Mouse (Mus musculus): ENCODE measurements around the gene Tepsin. TPM values are rescaled to one million over a fixed set of nuclear protein-coding genes. Genes with fewer than 3 reads are reported as not detected.

The Tepsin gene
- polyA plus RNA-seq, 1 experiment = 28.5 TPM

DNA sequence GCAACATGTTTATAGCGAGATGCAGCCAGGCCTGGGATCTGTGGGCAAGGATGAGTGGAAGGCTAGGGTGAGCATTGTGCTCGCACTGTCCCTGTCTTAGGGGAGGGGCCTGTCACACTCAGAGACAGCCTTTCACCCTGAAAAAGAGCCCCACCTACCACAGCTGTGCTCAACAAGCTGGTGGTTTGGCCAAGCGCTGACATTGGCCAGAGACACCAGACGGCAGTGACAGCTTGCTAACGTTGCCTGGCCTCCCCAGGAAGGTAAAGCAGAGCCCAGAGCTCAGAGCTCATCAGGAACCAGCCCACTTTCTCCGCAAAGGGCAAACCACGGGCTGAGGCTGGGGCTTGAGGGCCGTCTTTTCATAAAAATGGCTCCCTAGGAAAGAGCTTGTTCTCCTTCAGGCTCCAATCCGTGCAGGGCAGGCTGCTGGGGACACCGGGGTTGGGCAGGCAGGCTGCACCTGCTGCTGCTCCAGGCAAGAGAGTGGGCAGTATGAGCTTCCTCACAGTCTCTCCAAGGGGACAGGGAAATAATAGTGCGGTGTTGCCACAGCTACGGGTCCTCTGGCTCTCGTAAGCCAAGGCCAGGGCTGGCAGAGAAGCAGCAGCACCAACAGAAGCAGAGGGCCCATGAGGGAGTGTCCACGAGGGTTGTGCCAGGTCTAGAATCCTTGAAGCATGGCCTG is 47.3 kb downstream of the Tepsin start:
- no peak overlapping the region for H3K27ac ChIP-seq (ENCODE audit: insufficient read depth, low read depth, low read length)
- H3K4me3 ChIP-seq (ENCODE audit: insufficient read depth, low read depth, low read length) = no peak overlapping the region
- no peak for DNase-seq
- H3K36me3 ChIP-seq (ENCODE audit: control insufficient read depth, insufficient read depth, low read length) = no peaks in the 10 kb centered on the region
- no peaks in the 10 kb centered on the region for H3K27me3 ChIP-seq (replicated peaks; ENCODE audit: control insufficient read depth, insufficient read depth, low read length)
- H3K4me1 ChIP-seq (ENCODE audit: control insufficient read depth, insufficient read depth, low read length) = no peaks in the 10 kb centered on the region
- 71% methylated on average over 14 of the region's 14 CpGs for WGBS
- TF ChIP-seq POLR2A (IDR thresholded peaks at IDR 0.05; ENCODE audit: low read depth, low read length) = no peak

DNA sequence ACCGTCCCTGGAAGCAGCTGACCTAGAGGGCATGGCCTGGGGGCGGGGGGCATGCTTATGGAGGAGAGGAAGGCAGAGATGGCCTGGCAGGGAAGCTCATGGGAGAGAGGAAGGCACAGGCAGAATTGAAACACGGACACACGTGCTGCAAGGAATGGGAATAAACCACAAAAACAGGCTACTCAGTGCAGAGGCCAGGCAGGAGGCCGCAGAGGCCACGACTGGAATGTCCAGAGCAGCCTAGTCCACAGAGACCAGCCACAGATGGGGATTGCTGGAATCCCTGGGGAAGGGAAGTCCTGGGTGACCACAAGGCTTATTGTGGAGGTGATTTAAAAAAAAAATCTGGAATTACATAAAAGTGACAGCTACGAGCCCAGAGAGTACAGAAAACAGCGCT is 49.5 kb downstream of the Tepsin start:
- Histone ChIP-seq H3K27ac (ENCODE audit: insufficient read depth, low read depth, low read length) (no peak overlapping the region), H3K4me3 (ENCODE audit: insufficient read depth, low read depth, low read length) (no peak overlapping the region), H3K27me3 (replicated peaks; ENCODE audit: control insufficient read depth, insufficient read depth, low read length) (no peaks in the 10 kb centered on the region), H3K36me3 (ENCODE audit: control insufficient read depth, insufficient read depth, low read length) (no peaks in the 10 kb centered on the region), H3K4me1 (ENCODE audit: control insufficient read depth, insufficient read depth, low read length) (no peaks in the 10 kb centered on the region)
- 82% methylated on average over 8 of the region's 8 CpGs for WGBS
- TF ChIP-seq CTCF (conservative IDR thresholded peaks at IDR 0.05; ENCODE audit: insufficient read depth, insufficient read length, low read depth, low read length) (no peak), POLR2A (IDR thresholded peaks at IDR 0.05; ENCODE audit: low read depth, low read length) (no peak)
- DNase-seq = peak; percentile 66

DNA sequence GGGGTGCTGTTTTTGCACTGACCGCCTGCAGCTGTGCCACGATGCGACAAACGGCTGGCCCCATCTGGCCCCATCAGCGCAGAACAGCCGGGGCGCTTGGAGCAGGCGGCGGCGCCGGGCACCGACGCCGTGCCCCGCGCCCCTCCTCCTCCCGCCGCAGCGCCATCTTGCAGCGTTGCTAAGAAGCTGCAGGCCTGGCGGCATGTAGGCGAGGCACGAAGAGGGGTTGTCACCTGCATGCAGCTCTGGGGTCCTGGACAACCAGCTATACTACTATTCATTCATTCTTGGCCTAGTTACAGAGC is 50.3 kb downstream of the Tepsin start:
- H3K36me3 ChIP-seq (ENCODE audit: control insufficient read depth, insufficient read depth, low read length) = no peaks in the 10 kb centered on the region
- TF ChIP-seq CTCF (conservative IDR thresholded peaks at IDR 0.05; ENCODE audit: insufficient read depth, insufficient read length, low read depth, low read length) (no peak), POLR2A (IDR thresholded peaks at IDR 0.05; ENCODE audit: low read depth, low read length) (no peak)
- H3K4me3 ChIP-seq (ENCODE audit: insufficient read depth, low read depth, low read length) = no peak overlapping the region
- H3K4me1 ChIP-seq (ENCODE audit: control insufficient read depth, insufficient read depth, low read length) = no peaks in the 10 kb centered on the region
- no peak overlapping the region for H3K27ac ChIP-seq (ENCODE audit: insufficient read depth, low read depth, low read length)
- WGBS = 27% methylated on average over 23 of the region's 23 CpGs
- H3K27me3 ChIP-seq (replicated peaks; ENCODE audit: control insufficient read depth, insufficient read depth, low read length) = no peaks in the 10 kb centered on the region
- DNase-seq = no peak

DNA sequence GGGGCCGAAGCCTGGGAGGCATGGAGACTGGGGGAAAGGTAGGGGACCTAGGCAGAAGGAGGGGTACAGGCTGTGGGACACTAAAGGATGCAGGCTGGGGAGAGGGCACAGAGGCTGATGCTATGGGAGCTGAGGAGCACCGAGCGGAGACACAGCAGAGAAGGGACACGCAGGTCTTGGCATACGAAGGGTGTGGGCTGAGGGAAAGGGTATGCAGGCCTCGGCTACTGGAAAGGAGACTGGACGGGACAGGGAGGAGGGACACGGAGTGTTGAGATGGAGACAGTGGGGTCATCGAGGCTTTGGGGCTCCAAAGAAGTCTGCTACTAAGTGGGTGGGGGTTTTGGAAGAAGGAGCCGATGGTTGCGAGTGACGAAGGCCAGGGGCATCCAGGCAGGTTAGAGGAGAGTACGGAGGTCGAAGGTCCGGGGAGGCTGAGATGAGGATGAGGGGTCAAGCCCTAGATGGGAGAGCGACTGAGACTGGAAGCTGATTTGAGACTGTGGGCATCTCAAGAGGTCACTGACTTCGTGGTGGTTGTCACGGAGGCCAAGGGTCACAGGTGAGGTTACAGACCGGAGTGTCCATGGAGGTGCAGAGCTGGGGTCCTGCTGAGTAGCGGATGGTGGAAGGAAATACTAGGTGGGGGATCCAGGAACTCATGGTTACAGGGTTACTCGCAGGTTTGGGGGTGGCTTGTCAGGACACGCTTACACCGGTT is 50.8 kb downstream of the Tepsin start:
- Histone ChIP-seq H3K4me3 (ENCODE audit: insufficient read depth, low read depth, low read length) (peak overlapping the region; percentile 50; the same call in 1 of the 2 replicates), H3K27me3 (replicated peaks; ENCODE audit: control insufficient read depth, insufficient read depth, low read length) (no peaks in the 10 kb centered on the region), H3K36me3 (ENCODE audit: control insufficient read depth, insufficient read depth, low read length) (no peaks in the 10 kb centered on the region), H3K27ac (ENCODE audit: insufficient read depth, low read depth, low read length) (no peak overlapping the region), H3K4me1 (ENCODE audit: control insufficient read depth, insufficient read depth, low read length) (no peaks in the 10 kb centered on the region)
- no peak for DNase-seq
- TF ChIP-seq POLR2A (IDR thresholded peaks at IDR 0.05; ENCODE audit: low read depth, low read length) (no peak), CTCF (conservative IDR thresholded peaks at IDR 0.05; ENCODE audit: insufficient read depth, insufficient read length, low read depth, low read length) (no peak)
- 30% methylated on average over 23 of the region's 23 CpGs for whole genome bisulfite sequencing

DNA sequence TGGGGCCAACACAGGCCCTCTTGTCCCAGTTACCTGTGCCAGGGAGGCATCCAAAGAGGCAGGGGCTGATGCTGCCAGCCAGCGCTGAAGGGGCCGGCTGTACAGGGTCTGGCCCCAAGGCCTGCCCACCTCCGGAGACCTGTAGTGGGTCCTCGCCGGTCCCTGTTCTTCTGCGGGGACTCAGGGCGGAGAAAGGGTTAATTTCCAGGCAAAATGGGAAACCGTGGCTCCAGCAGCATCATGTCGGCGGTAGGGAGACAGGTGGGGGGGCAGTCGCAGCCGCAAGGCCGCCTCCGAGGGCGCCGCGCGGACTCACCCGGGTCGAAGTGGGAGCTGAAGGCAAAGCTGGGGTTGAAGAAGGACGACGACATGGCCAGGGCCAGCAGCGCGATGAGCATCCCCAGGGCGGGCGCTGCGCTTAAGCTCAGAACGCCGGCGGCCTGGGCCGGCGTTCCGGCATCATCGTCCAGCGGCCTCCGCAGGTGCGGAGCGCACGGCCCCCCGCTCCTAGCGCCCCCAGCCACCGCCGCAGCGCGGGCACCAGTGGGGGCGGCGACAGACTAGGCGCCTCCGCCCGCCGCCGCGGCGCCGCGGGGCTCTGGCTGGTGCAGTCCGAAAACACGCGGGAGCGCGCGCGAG is 51.9 kb downstream of the Tepsin start, which contains the start of gene Aatk:
TSS of gene Aatk (minus strand) at position 615 of the 639 bp plus-strand sequence.
- DNase-seq = no peak
- no peak for TF ChIP-seq POLR2A (IDR thresholded peaks at IDR 0.05; ENCODE audit: low read depth, low read length)
- no peak for TF ChIP-seq CTCF (conservative IDR thresholded peaks at IDR 0.05; ENCODE audit: insufficient read depth, insufficient read length, low read depth, low read length)
- H3K27ac ChIP-seq (ENCODE audit: insufficient read depth, low read depth, low read length) = no peak within 1 kb of the TSS
- H3K36me3 ChIP-seq (ENCODE audit: control insufficient read depth, insufficient read depth, low read length) = no peaks in the 10 kb centered on the region
- H3K4me1 ChIP-seq (ENCODE audit: control insufficient read depth, insufficient read depth, low read length) = no peaks in the 10 kb centered on the region
- peak within 1 kb of the TSS; percentile 50 for H3K4me3 ChIP-seq (ENCODE audit: insufficient read depth, low read depth, low read length)
- 5% methylated on average over 63 of the region's 63 CpGs for WGBS
- no peaks in the 10 kb centered on the region for H3K27me3 ChIP-seq (replicated peaks; ENCODE audit: control insufficient read depth, insufficient read depth, low read length)

DNA sequence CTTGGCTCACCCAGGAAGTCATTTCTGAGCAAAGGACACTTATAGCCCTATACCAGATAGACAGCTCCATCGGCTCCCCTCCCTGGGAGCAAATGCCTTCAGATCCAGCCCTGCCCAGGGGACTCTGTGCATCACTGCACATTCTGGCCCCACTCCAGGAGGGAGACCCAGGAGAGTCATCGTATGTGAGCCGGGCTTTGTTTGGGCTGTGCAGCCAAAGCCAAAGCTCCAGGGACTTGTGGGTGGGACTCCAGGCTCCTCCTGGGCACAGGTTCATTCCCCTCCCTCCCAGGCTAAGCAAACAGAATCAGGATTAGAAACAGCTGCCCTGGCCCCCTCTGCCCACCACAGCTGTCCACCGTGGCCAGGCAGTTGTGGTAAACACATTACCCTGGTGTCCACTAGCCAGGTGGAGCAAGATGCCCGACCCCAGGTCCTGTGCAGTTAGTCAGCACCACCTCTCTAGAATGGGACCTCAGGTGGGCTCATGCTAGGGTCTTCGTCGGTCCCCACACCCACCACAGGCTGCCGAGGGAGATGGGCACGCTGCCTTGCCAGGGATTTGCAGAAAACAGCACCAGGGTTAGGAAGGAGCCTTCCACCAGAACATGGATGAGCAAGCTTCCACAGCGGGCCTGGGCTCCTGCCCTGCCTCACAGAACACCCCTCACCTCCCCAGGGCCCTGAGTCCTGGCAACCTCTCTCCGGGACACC is 52.5 kb downstream of the Tepsin start:
- DNase-seq = no peak
- Histone ChIP-seq H3K27ac (ENCODE audit: insufficient read depth, low read depth, low read length) (no peak overlapping the region), H3K36me3 (ENCODE audit: control insufficient read depth, insufficient read depth, low read length) (no peaks in the 10 kb centered on the region), H3K4me3 (ENCODE audit: insufficient read depth, low read depth, low read length) (peak overlapping the region; percentile 50; the same call in 1 of the 2 replicates), H3K4me1 (ENCODE audit: control insufficient read depth, insufficient read depth, low read length) (no peaks in the 10 kb centered on the region), H3K27me3 (replicated peaks; ENCODE audit: control insufficient read depth, insufficient read depth, low read length) (no peaks in the 10 kb centered on the region)
- WGBS = 56% methylated on average over 11 of the region's 11 CpGs
- TF ChIP-seq CTCF (conservative IDR thresholded peaks at IDR 0.05; ENCODE audit: insufficient read depth, insufficient read length, low read depth, low read length) (no peak), POLR2A (IDR thresholded peaks at IDR 0.05; ENCODE audit: low read depth, low read length) (no peak)

DNA sequence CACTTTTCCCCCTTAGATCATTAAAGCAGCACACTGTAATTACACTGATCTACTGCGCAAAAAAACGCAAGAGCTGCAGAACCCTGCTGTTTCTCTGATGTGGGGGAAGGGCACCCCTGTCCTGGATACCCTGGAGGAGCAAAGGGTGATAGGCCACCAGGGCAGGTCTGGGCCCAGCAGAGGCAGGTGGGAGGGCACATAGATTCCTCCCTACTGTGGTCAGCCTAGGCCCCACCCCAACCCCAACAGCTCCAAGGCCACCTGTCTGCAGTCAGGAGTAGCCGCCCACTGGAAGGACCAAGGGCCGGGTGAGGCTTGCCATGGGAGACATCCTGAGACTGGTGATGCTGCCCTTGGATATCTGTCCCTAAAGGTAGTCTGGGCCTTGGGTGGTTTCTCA is 53.2 kb downstream of the Tepsin start:
- no peak overlapping the region for H3K27ac ChIP-seq (ENCODE audit: insufficient read depth, low read depth, low read length)
- H3K36me3 ChIP-seq (ENCODE audit: control insufficient read depth, insufficient read depth, low read length) = no peaks in the 10 kb centered on the region
- no peaks in the 10 kb centered on the region for H3K4me1 ChIP-seq (ENCODE audit: control insufficient read depth, insufficient read depth, low read length)
- 79% methylated on average over 4 of the region's 4 CpGs for WGBS
- no peak overlapping the region for H3K4me3 ChIP-seq (ENCODE audit: insufficient read depth, low read depth, low read length)
- no peak for TF ChIP-seq POLR2A (IDR thresholded peaks at IDR 0.05; ENCODE audit: low read depth, low read length)
- TF ChIP-seq CTCF (conservative IDR thresholded peaks at IDR 0.05; ENCODE audit: insufficient read depth, insufficient read length, low read depth, low read length) = no peak
- H3K27me3 ChIP-seq (replicated peaks; ENCODE audit: control insufficient read depth, insufficient read depth, low read length) = no peaks in the 10 kb centered on the region
- no peak for DNase-seq
